Mouse (Mus musculus): ENCODE measurements around the gene Hbp1.

- TF ChIP-seq POLR2A (IDR thresholded peaks at IDR 0.05; ENCODE audit: low read depth, low read length) = no peak
- TF ChIP-seq CTCF (IDR thresholded peaks at IDR 0.05; ENCODE audit: extremely low read depth, insufficient read length, insufficient replicate concordance, low read depth, low read length) = no peak
Measured at GRCm38 (mm10) chr12:31936657-31937300, 13.6 kb downstream of the Hbp1 start.
